Mouse (Mus musculus) CH12.LX (cell line): ENCODE results near the gene Car5a. TPM values are rescaled to one million over a fixed set of nuclear protein-coding genes. Genes with fewer than 3 reads are reported as not detected.
A peak's percentile ranks its signal among the peaks of the same experiment; 100 is the strongest.

Experiments
- DNase-seq: peaks from one replicate; pipeline ENCODE4 v3.0.0-alpha.2; 2013; ENCODE audit errors: extremely low read depth
- H3K27ac ChIP-seq: 2 replicates; pipeline ENCODE4 v1.5.1; 2012; ENCODE audit warnings: low read depth, mild to moderate bottlenecking, control low read depth, moderate library complexity; ENCODE audit not compliant: insufficient read depth
- H3K27me3 ChIP-seq: replicated peaks from 2 replicates; pipeline ENCODE3; 2012; ENCODE audit warnings: inconsistent platforms
- H3K36me3 ChIP-seq, 2 experiments: replicated peaks in 1 of 2; 2 replicates each; pipeline versions ENCODE3 to v1.6.1; 2012; ENCODE audit warnings: inconsistent platforms in 1 of 2, low read length in 1 of 2, mild to moderate bottlenecking in 1 of 2, mixed read lengths in 1 of 2, moderate library complexity in 1 of 2; ENCODE audit not compliant: control insufficient read depth in 1 of 2, insufficient read depth in 1 of 2
- H3K4me1 ChIP-seq, 2 experiments: 2 replicates each; pipeline ENCODE4 v1.6.1; 2012; ENCODE audit warnings: inconsistent platforms in 1 of 2, moderate library complexity in 1 of 2; ENCODE audit not compliant: insufficient read depth in 2 of 2, control insufficient read depth in 1 of 2
- H3K4me2 ChIP-seq: 2 replicates; pipeline ENCODE4 v1.6.1; 2012; ENCODE audit warnings: low read depth, mild to moderate bottlenecking, control low read depth; ENCODE audit not compliant: poor library complexity, insufficient read depth, severe bottlenecking
- H3K4me3 ChIP-seq, 3 experiments: fragments of 150-350 bp in 1 of 3; sonication (generic) in 1 of 3; replicated peaks in 1 of 3; 2 replicates each; pipeline versions ENCODE3 to v1.5.1; 2011 to 2012; ENCODE audit warnings: low read depth in 2 of 3, low read length in 2 of 3, mild to moderate bottlenecking in 2 of 3, moderate library complexity in 2 of 3, control low read depth in 1 of 3, improper control_type of control experiment in 1 of 3, inconsistent platforms in 1 of 3, mixed read lengths in 1 of 3; ENCODE audit not compliant: poor library complexity in 1 of 3
- H3K79me2 ChIP-seq: replicated peaks from 2 replicates; pipeline ENCODE4 v1.6.1; 2012; ENCODE audit warnings: mild to moderate bottlenecking, moderate library complexity; ENCODE audit not compliant: control insufficient read depth, poor library complexity, insufficient read depth, severe bottlenecking; ENCODE audit errors: extremely low read depth
- H3K9ac ChIP-seq: 2 replicates; pipeline ENCODE4 v1.6.1; 2012; ENCODE audit warnings: low read depth, mild to moderate bottlenecking, control low read depth, moderate library complexity; ENCODE audit not compliant: insufficient read depth
- H3K9me3 ChIP-seq: replicated peaks from 2 replicates; pipeline ENCODE3; 2012; ENCODE audit warnings: low read length, inconsistent platforms, mixed read lengths
- BHLHE40 ChIP-seq: IDR thresholded peaks from 2 replicates; pipeline ENCODE4 v1.6.1; 2011; ENCODE audit warnings: mild to moderate bottlenecking, low read depth, low read length, improper control_type of control experiment
- CHD1 ChIP-seq: IDR thresholded peaks from 2 replicates; pipeline ENCODE4 v1.6.1; 2012; ENCODE audit warnings: low read depth, low read length, improper control_type of control experiment, inconsistent platforms
- CTCF ChIP-seq, 2 experiments: IDR thresholded peaks in 1 of 2; conservative IDR thresholded peaks in 1 of 2; 2 replicates each; pipeline ENCODE4 v1.5.1; 2011 to 2012; ENCODE audit warnings: low read depth in 2 of 2, low read length in 2 of 2, improper control_type of control experiment in 1 of 2, inconsistent platforms in 1 of 2, mild to moderate bottlenecking in 1 of 2, moderate library complexity in 1 of 2
- ELF1 ChIP-seq: IDR thresholded peaks from 2 replicates; pipeline ENCODE4 v1.6.1; 2014; ENCODE audit warnings: low read depth, mild to moderate bottlenecking, inconsistent platforms, low read length, improper control_type of control experiment
- EP300 ChIP-seq: IDR thresholded peaks from 2 replicates; pipeline ENCODE4 v1.6.1; 2011; ENCODE audit warnings: low read length, improper control_type of control experiment
- ETS1 ChIP-seq: conservative IDR thresholded peaks from 2 replicates; pipeline ENCODE4 v1.6.1; 2012; ENCODE audit warnings: low read depth, mild to moderate bottlenecking, inconsistent platforms, low read length, improper control_type of control experiment, moderate library complexity
- HCFC1 ChIP-seq: IDR thresholded peaks from 2 replicates; pipeline ENCODE4 v1.6.1; 2012; ENCODE audit warnings: low read depth, mild to moderate bottlenecking, inconsistent platforms, low read length, improper control_type of control experiment
- JUN ChIP-seq: IDR thresholded peaks from 2 replicates; pipeline ENCODE4 v1.6.1; 2011; ENCODE audit warnings: low read depth, mild to moderate bottlenecking, low read length, improper control_type of control experiment, moderate library complexity; ENCODE audit not compliant: insufficient read depth
- MAFK ChIP-seq: IDR thresholded peaks from 2 replicates; pipeline ENCODE4 v1.6.1; 2011; ENCODE audit warnings: low read length, improper control_type of control experiment; ENCODE audit not compliant: insufficient replicate concordance
- MAX ChIP-seq: IDR thresholded peaks from 2 replicates; pipeline ENCODE4 v1.6.1; 2011; ENCODE audit warnings: low read length, improper control_type of control experiment
- MEF2A ChIP-seq: IDR thresholded peaks from 2 replicates; pipeline ENCODE4 v1.6.1; 2014; ENCODE audit warnings: low read depth, mild to moderate bottlenecking, inconsistent platforms, low read length, improper control_type of control experiment, borderline replicate concordance
- MYC ChIP-seq: IDR thresholded peaks from 2 replicates; pipeline ENCODE4 v1.6.1; 2011; ENCODE audit warnings: low read depth, mild to moderate bottlenecking, improper control_type of control experiment, low read length
- NRF1 ChIP-seq: IDR thresholded peaks from 2 replicates; pipeline ENCODE4 v1.6.1; 2014; ENCODE audit warnings: low read depth, mild to moderate bottlenecking, inconsistent platforms, low read length, improper control_type of control experiment, moderate library complexity
- POLR2A ChIP-seq: IDR thresholded peaks from 2 replicates; pipeline ENCODE4 v1.6.1; 2011; ENCODE audit warnings: low read depth, mild to moderate bottlenecking, improper control_type of control experiment, low read length
- RAD21 ChIP-seq: IDR thresholded peaks from 2 replicates; pipeline ENCODE4 v1.6.1; 2011; ENCODE audit warnings: low read depth, mild to moderate bottlenecking, low read length, improper control_type of control experiment, moderate library complexity
- SIN3A ChIP-seq: IDR thresholded peaks from 2 replicates; pipeline ENCODE4 v1.6.1; 2012; ENCODE audit warnings: low read length, improper control_type of control experiment, inconsistent platforms
- UBTF ChIP-seq: IDR thresholded peaks from 2 replicates; pipeline ENCODE4 v1.6.1; 2012; ENCODE audit warnings: low read depth, mild to moderate bottlenecking, inconsistent platforms, low read length, improper control_type of control experiment, moderate library complexity
- USF1 ChIP-seq: IDR thresholded peaks from 2 replicates; pipeline ENCODE4 v1.6.1; 2014; ENCODE audit warnings: low read depth, mild to moderate bottlenecking, inconsistent platforms, low read length, improper control_type of control experiment
- USF2 ChIP-seq: conservative IDR thresholded peaks from 2 replicates; pipeline ENCODE4 v1.6.1; 2011; ENCODE audit warnings: low read depth, low read length, improper control_type of control experiment
- ZKSCAN1 ChIP-seq: IDR thresholded peaks from 2 replicates; pipeline ENCODE4 v1.6.1; 2012; ENCODE audit warnings: low read depth, inconsistent platforms, low read length, improper control_type of control experiment, borderline replicate concordance
- ZNF384 ChIP-seq: IDR thresholded peaks from 2 replicates; pipeline ENCODE4 v1.6.1; 2012; ENCODE audit warnings: low read depth, low read length, improper control_type of control experiment, inconsistent platforms
- dilution Hi-C: fragments of 300-500 bp; cut with MboI; formaldehyde crosslinking; loops from 2 replicates; pipeline ENCODE4 v1.14.3; 2020; ENCODE audit warnings: low sequenced_read_pairs; ENCODE audit not compliant: extremely low pct_unique_long_range_greater_than_20kb, extremely low pct_ligation_motif_present
- in situ Hi-C: fragments of 300-500 bp; cut with MboI; formaldehyde crosslinking; loops from 3 replicates; pipeline ENCODE4 v1.14.3; 2019; ENCODE audit warnings: low sequenced_read_pairs, low pct_ligation_motif_present, low pct_unique_long_range_greater_than_20kb, mixed read lengths
- polyA plus RNA-seq: library from polyadenylated mRNA; unstranded; fragments of >175 nt; gene quantifications from 2 replicates; pipeline ENCODE4 v1.2.1, GENCODE M21; 2012; ENCODE audit warnings: low read depth; ENCODE audit not compliant: insufficient read length
- total RNA-seq, 2 experiments: library from RNA; depleted of rRNA; stranded (reverse); fragments of 300-350 nt in 1 of 2; fragments of >200 nt in 1 of 2; gene quantifications; 2 replicates each; pipeline ENCODE4 v1.2.3; 2012 to 2014

The Car5a gene
- total and polyA plus RNA-seq, 3 experiments, result 1.6 to 9.7 TPM; not detected in 1

- in situ Hi-C loops, result loop anchor here (10.0 kb wide), 1 partner anchor 362 kb away; no protein-coding TSS in a partner anchor
- H3K27ac ChIP-seq, result no peak overlapping the region
- peak overlapping the region; percentile 32 for H3K9ac ChIP-seq
- TF ChIP-seq CTCF (conservative IDR thresholded peaks at IDR 0.05 in 1 of 2, IDR thresholded peaks at IDR 0.05 in 1 of 2; ENCODE audit: low read depth in 2 of 2, low read length in 2 of 2) (no peak), SIN3A (no peak), MEF2A (no peak), UBTF (no peak), MYC (no peak), ELF1 (no peak), ETS1 (no peak), BHLHE40 (no peak), EP300 (no peak), ZKSCAN1 (no peak), HCFC1 (no peak)
- H3K4me1 ChIP-seq, result peaks cover 4 to 18% of the 10 kb centered on the region in 2 experiments; a peak in 3 of 4 replicates
- H3K4me2 ChIP-seq, result peak overlapping the region; percentile 69
- dilution Hi-C loops, result no loop called here
- H3K36me3 ChIP-seq, result no peaks in the 10 kb centered on the region
- DNase-seq, result no peak
- H3K9me3 ChIP-seq, result no peaks in the 10 kb centered on the region
- peaks cover 27% of the 10 kb centered on the region for H3K27me3 ChIP-seq
- H3K4me3 ChIP-seq, result peak overlapping the region in 1 of 3 experiments; percentile 54
- H3K79me2 ChIP-seq, result peaks cover 13% of the 10 kb centered on the region
These were observed 2.5 kb upstream of the Car5a start for GRCm38 (mm10) chr8:121947047-121947752.

- H3K4me2 ChIP-seq, result no peak overlapping the region
- no peak for DNase-seq
- H3K9me3 ChIP-seq, result no peaks in the 10 kb centered on the region
- peaks cover 4 to 13% of the 10 kb centered on the region in 2 experiments; a peak in 3 of 4 replicates for H3K4me1 ChIP-seq
- TF ChIP-seq MAFK (no peak), JUN (no peak), HCFC1 (no peak), RAD21 (no peak), BHLHE40 (no peak), ZNF384 (no peak), USF1 (no peak), CTCF (conservative IDR thresholded peaks at IDR 0.05 in 1 of 2, IDR thresholded peaks at IDR 0.05 in 1 of 2; ENCODE audit: low read depth in 2 of 2, low read length in 2 of 2) (no peak), USF2 (no peak), MYC (no peak), NRF1 (no peak), CHD1 (no peak), MAX (no peak), POLR2A (no peak)
- dilution Hi-C loops, result no loop called here
- no peak overlapping the region for H3K27ac ChIP-seq
- H3K27me3 ChIP-seq, result peaks cover 28% of the 10 kb centered on the region
- H3K36me3 ChIP-seq, result no peaks in the 10 kb centered on the region
- no peak overlapping the region for H3K9ac ChIP-seq
- in situ Hi-C loops, result loop anchor here (10.0 kb wide), 1 partner anchor 362 kb away; no protein-coding TSS in a partner anchor
- peaks cover 6% of the 10 kb centered on the region for H3K79me2 ChIP-seq
- H3K4me3 ChIP-seq, result no peak overlapping the region
These were observed 1.6 kb upstream of the Car5a start for GRCm38 (mm10) chr8:121946351-121946750.
